ENCODE assay signal across 13 mouse cellular contexts in genomic region chr14:78802378-78802777, GRCm38 (mm10). TPM values are rescaled to one million over a fixed set of nuclear protein-coding genes. Genes with fewer than 3 reads are reported as not detected.
DNase-seq lines count a peak whose midpoint lies in the region; ATAC-seq lines count a peak whose summit lies in the region.
"Had no signal": no experiment of that assay in that cellular context is flagged by ENCODE, and none has a peak within 500 bp of the region (broad histone marks: within the 10 kb centered on the region; RNA-seq: fewer than 3 reads in every experiment).

No protein-coding gene starts in this region.

- no peak for ATAC-seq in CD4-positive, CD25-positive, alpha-beta regulatory T cell, adult 4 months
- ATAC-seq: forebrain, embryonic 15.5 days; intestine, embryonic 16.5 days; midbrain, embryonic 13.5 days had no signal

- DNase-seq in CD4-positive, CD25-positive, alpha-beta regulatory T cell, adult 2 months (ENCODE audit: low read depth, low spot score): peak; percentile 7
- DNase-seq in spleen, postnatal 36 days (ENCODE audit: low spot score in 2 of 2): peak; percentile 40 to 44
- DNase-seq in spleen, postnatal 4 days (ENCODE audit: low spot score in 2 of 2): no peak
- DNase-seq in thymus, adult 18-20 months: peak; percentile 3 to 22
- peak; percentile 44 for DNase-seq in thymus, postnatal 4 days
- DNase-seq in kidney, adult 9 months: no peak
- no peak for DNase-seq in gastrocnemius, postnatal 25 days
- DNase-seq: cerebellum, postnatal 10 days; embryo, embryonic 11 days had no signal

RNA-seq across cellular contexts. Expression of gene Vwa8, which starts 46.5 kb away (rescaled TPM):
- polyA plus RNA-seq in CD4-positive, CD25-positive, alpha-beta regulatory T cell, adult 4 months (2017; shearing (Covaris generic)): 1 to 10 TPM; 6.0 to 6.2 TPM
- total RNA-seq in gastrocnemius, postnatal 25 days (2021): 10 to 100 TPM; 57.0 to 64.3 TPM

Comparison
In these comparisons a context has a peak if more than half of its experiments do, and no peak if none do; other contexts are left out.
1. DNase-seq: peak in CD4-positive, CD25-positive, alpha-beta regulatory T cell, adult 2 months (single experiment), spleen, postnatal 36 days (2 of 2), thymus, adult 18-20 months (2 of 2) and thymus, postnatal 4 days (single experiment); none in spleen, postnatal 4 days (0 of 2), kidney, adult 9 months (single experiment) and gastrocnemius, postnatal 25 days (single experiment).